Mouse (Mus musculus) erythroblast, adult 5-6 weeks (primary cell): ENCODE results near the gene Telo2. TPM values are rescaled to one million over a fixed set of nuclear protein-coding genes. Genes with fewer than 3 reads are reported as not detected.

Experiments used
- ATAC-seq: replicated peaks from 2 replicates; pipeline ENCODE4 v1.8.0; 2016; ENCODE audit warnings: moderate number of reproducible peaks, mild to moderate bottlenecking, moderate TSS enrichment, inconsistent platforms; ENCODE audit not compliant: poor library complexity, low FRiP score, severe bottlenecking
- total RNA-seq, 2 experiments: library from RNA; stranded (forward) in 1 of 2; stranded (reverse) in 1 of 2; fragments of 150-400 nt in 1 of 2; fragments of 200-764, 138-1000 nt in 1 of 2; gene quantifications; 2 replicates each; pipeline versions ENCODE4 v1.2.3 to v1.2.4; 2015 to 2017; ENCODE audit warnings: low replicate concordance in 2 of 2

The Telo2 gene
- 3.5 and 5.9 TPM in 2 replicates for total RNA-seq (2015; ENCODE audit: low replicate concordance)
- total RNA-seq (2017; ENCODE audit: low replicate concordance): 6.3 and 11.6 TPM in 2 replicates

DNA sequence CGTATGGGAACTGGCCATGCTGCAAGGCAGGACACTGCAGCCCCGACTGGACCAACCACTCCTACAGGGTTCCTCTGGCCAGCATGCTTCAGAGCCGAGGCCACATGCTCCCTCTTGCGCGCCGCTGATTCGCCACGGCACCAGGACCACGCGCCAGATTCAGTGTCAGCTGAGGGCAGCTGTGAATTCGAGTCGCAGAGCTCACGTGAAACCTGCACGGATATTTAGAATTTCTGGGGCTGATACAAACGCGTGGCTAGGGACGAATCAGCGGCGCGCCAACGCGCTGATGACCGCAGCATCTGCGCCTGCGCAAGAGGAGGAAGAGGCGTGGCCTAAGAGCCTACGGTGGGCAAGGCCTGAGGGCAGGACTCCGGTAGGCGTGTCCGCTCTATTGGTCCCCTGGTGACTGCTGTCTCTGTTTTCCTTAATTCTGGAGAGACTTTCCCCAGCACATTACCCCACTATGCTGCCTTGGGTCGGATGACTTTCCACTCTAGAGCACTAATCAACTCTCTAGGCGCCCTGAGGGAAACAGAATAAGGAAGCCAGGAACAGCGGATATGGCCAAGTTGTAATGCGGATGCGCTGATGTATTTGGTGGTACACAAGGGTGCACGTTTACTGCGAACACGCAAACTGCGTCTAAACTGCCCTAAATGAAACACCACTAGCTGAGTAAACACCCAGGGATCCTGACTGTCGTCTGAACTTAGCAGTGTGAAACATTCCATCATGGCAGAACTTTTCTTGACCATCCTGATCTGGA, at the start of gene Telo2:
Gene Telo2 (minus strand): TSS at position 304 of the 769 bp plus-strand sequence.
- peak; percentile 94 for ATAC-seq

DNA sequence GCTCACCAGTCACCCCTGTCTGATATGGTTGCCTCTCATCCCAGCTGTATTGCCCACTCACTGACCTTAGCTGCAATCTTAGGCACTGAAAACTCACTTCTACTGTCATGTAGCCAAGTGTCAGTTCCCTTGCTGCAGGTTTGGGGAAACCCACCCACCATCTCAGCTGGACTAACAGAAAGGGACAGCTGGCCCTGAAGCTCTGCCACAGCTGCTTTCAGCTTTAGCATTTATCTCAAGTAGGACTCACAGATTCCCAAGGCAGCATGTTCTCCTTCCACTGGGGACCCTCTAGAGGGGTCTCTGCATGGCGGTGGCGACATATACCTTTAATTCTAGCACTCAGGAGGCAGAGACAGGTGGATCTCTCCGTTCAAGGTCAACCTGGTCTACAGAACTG, 49.0 kb upstream of the Telo2 start:
- ATAC-seq: no peak

DNA sequence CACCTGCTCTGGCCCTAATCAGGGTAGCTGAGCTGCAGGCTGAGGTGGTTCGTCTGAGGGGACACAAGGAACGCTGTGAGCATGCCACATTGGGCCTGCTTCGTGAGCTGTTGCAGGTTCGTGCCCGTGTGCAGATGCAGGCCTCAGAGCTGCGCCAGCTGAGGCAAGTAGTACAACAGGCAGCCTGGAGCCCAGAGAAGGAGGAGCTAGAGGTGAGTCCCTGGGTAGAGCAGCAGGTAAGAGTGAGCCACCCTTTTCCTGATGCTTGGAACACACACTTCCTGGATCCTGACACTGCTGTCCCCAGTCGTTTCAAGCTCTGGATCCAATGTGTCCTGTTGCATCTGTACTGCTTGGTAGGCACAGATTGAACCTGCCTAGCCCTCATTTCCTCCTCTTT, 47.6 kb upstream of the Telo2 start:
- no peak for ATAC-seq

DNA sequence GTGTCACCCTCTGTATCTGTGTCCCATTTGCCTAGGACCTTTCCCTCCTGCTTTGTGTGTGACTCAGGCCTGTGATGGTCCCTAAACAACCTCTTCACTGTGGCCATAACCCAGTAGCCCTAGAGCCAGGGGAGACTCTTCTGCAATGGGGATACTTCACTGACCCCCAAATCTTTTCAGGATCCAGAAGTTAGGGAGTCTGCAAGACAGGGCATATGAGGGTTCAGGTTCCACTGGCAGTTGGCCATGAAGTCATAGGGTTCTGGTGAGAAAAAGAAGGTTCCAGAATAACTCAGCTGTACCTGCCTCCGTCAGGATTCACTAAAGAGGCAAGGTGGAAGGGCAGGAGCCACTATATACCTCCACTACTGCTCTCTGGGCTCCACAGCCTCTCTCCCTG, 46.4 kb upstream of the Telo2 start, which contains the start of gene Ccdc154:
Gene Ccdc154 (plus strand): TSS at position 301 of the 400 bp plus-strand sequence.
- no peak for ATAC-seq

DNA sequence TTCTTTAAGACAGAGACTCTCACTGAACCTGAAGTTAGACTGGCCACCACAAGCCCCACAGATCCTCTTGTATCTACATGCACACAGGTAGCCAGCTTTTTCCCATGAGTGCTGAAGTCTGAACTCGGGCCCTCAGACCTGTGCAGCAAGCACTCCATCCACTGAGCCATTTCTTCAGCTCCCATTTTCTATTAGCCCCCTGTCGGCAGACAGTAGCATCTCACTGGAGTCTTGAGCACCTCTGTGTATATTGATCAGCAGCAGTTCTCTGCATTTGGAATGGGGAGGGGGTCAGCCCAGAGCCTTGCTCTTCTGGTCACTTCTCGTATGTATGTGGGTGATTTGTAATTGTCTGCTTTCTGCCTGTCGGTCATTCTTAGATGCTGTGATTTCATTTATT, 24.2 kb upstream of the Telo2 start:
- peak; percentile 60; the same call in 1 of the 2 replicates for ATAC-seq

DNA sequence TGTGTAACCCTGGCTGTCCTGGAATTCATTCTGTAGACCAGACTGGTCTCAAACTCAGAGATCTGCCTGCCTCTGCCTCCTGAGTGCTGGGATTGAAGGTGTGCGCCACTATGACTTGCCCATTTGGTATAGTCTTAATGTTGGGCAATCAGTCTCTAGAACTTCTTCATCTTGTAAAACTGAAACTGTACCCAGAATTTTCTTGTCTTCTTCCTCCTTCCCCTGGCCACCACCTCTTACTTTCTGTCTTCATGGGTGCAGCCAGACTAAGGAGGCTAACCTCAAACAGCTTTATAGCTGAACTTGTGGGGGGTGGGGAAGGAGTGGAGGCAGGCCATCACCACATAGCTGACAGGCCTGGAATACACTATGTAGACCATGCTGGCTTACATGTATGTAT, 23.0 kb upstream of the Telo2 start:
- no peak for ATAC-seq

DNA sequence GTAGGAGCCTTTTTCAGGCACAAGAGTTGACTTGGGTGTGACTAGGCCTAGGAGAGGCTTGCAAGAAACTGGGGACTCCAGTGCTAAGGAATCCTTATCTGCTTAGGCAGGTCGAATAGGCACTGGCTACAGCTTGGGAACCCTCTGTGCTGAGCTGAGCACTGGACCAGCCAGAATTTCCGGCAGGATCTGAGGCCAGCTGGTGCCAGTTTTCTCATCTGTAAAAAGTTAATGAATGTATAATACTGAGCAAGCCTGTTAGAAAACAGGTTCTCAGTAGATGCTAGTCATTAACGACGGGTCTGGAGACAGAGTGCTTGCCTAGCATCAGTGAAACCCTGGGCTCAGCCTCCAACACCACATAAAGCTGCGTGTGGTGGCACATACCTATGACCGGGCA, 19.9 kb upstream of the Telo2 start:
- no peak for ATAC-seq

DNA sequence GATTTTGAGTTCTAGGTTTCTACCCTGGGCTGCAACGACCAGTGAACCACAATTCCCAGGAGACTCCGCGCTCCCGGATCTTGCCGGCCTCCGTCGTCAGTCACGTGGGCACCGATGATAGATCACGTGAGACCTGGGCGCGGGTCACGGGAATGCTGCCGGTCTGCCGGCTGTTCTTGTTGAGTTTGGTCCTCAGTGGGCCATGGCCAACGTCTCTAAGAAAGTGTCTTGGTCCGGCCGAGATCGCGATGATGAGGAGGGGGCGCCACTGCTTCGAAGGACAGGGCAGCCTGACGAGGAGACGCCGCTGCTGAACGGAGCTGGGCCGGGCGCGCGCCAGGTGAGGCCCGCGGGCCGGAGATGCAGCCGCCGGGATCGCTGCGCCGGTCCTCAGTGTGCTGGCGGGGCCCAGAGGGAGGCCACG, 17.5 kb upstream of the Telo2 start, which contains the start of gene Clcn7:
Gene Clcn7 (plus strand): TSS at position 117 of the 424 bp plus-strand sequence.
- ATAC-seq: peak; percentile 98

DNA sequence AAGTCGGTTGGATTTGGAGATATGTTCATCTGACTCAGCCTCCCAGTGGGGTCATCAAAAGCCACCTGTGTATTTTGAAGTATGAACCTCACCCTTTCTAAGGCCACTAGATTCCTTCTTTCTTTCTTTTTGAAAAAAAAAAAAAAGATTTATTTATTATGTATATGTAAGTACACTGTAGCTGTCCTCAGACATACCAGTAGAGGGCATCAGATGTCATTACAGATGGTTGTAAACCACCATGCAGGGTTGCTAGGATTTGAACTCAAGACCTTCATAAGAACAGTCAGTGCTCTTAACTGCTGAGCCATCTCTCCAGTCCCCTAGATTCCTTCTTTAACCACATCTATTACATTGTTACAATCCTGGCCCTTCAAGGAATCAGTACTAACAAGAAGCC, 14.3 kb upstream of the Telo2 start:
- no peak for ATAC-seq

DNA sequence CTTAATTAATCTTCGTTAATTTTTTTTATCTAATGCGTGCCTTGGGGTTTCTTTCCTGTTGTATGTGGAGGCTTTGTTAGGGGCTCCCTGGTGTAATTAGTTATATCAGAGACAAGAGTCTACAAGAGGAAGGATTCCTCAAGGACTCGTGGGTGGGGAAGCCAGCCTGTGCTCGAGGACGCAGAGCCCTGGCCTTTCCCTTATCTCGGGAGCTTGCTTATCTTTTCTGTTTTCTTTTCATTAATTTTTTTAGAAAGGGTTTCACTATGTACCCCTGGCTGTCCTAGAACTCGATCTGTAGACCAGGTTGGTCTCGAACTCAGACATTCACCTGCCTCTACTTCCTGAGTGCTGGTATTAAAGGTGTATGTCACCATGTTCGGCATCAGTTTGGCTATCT, 11.9 kb upstream of the Telo2 start:
- peak; percentile 42 for ATAC-seq

DNA sequence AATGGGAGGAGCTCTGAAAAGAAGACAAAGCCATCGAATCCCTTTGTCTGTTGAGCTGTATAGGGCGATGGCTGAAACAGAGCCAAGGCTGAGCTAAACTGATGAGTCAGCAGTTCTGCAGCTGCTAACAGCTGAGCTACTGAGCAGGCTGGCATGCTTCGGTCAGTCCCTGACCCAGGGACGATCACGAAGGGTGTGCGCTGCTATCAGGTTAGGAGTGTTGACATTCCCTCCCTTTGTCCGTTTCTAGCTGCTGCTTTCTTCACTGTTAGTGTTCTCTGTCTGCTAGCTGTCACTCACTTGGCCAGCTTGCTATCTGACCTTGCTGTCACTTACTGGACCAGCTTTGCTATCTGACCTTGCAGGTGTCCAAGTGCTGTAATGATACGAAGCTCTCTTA, 11.3 kb upstream of the Telo2 start:
- ATAC-seq: peak; percentile 85

DNA sequence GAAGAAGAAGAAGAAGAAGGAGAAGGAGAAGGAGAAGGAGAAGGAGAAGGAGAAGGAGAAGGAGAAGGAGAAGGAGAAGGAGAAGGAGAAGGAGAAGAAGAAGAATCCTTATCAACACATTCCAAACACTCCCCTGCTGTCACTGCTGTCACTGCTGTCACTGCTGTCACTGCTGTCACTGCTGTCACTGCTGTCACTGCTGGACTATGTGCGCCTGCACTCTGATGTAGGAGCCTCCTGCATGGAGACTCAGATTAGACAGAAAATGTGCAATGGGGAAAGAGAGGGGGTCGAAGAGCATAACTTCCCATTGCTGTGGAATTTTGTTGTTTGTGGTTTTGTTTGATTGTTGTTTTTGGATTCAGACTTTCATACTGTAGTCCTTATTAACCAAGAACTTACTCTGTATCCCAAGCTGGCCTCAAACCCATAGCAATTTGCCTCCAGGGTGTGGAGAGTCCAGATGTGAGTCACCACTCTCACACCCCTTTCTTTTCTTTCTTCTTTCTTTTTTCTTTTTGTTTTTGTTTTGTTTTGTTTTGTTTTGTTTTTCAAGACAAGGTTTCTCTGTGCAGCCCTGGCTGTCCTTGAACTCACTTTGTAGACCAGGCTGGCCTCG, 9.8 kb upstream of the Telo2 start:
- 0 out of 2 replicates have a peak, but pooled peaks have one; percentile 30 for ATAC-seq

DNA sequence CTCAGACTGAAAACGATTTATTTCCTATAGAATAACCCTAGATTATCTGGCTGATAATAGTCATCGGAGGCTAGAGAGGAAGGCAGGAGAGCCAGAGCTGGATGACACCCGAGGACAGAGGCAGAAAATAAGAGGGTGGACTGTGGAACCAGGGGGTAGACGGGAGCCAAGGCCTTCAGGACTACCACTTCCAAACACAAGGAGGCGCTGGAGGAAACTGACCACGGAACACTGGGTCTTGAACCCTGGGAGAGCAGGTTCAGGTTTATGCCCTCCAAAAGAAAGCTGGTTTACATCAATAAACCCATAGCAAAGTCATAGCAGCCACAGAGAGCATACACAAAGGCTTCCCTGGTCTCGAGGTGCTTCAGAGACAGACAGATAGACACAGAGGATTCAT, 8.2 kb upstream of the Telo2 start:
- ATAC-seq: 0 out of 2 replicates have a peak, but pooled peaks have one; percentile 26

DNA sequence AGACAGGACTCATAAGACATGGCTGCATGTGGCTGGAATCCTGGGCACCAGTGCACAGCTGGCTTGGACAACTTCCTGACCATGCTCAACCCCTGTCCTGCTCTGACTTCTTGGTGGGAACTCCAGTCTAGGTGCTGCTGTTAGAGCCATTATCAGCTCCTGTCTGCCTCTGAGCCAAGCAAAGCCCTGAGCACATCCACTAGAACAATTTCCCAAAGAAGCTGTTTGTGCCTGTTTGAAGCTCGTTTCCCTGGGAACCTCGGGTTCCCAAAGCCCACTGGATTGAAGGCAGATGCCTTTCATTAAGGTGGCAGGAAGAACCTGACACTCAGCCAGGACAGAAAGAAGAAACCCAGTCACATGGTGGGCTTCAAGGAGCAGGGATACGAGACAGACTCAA, 4.6 kb upstream of the Telo2 start, which contains the start of gene Ptx4:
Gene Ptx4 (plus strand): TSS at position 355 of the 400 bp plus-strand sequence.
- ATAC-seq: no peak

DNA sequence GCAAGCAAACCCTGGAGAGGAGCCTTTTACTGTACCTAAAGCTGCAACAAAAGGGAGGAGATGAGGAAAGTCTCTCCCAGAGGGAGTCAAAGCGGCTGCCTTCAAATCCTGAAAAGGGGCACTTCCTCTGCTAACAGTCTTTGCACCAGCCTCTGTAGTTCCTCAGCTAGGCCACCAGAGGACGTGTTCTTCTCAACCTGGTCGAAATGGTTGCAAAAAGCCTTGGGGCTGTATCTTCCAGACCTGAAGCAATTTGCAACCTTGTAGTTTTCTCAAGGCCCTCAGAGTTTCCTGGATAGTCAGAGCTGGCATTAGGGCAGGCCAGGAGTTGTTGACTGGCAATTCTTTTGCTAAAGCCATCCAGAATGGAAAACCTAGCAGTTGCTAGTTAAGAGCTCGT, 1.5 kb upstream of the Telo2 start:
- no peak for ATAC-seq

DNA sequence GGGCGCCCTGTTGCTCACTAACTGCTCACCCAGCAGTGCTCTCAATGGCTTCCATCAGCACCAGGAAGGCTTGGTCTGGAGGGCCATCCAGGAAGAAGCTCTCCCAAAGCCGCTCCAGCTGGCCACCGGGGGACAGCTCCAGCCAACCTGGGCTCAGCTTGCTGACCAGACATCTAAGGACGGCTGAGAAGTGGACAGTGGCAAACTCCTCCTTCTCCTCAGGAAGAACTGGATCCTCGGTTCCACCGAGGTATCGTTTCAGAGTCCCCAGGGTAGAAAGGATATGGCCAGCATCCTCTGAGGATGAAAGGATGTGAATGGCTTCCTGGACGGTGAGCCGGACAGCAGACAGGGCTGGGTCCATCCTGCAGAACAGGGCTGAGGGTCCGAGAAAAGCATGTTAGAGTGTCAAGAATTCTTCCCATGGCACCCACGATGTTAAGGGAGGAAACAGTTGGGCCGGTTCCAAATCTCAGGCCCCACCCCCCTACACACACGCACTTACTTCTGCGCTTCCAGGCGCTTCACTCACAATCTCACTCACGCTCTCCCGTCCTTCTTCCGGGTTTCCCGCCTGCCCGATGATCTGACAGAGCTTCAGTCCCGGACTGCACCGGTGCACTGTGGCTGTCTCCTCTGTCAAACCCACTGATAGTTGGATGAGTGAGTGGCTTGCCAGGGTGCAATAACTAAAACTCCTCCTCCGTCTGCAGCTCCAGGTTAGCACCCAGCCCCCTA, 690 bp downstream of the Telo2 start:
- ATAC-seq: peak; percentile 75

DNA sequence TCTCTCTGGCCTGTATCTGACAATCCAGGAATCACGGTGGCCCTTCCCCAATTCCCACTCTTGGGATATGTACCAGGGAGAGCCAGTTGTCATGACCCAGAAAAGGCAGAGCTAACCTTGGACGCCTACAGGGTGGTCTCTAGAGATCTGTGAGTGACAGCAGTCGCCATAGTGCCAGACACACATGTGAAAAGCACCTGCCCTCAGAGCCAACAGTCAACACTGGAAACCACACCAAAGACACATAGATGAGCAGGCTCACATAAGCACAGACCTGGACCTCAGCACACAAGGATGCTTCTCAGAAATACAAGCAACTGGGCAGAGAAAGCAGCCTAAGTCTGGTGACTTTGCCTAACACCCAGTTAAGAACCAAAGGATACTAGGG, 3.4 kb downstream of the Telo2 start:
- no peak for ATAC-seq

DNA sequence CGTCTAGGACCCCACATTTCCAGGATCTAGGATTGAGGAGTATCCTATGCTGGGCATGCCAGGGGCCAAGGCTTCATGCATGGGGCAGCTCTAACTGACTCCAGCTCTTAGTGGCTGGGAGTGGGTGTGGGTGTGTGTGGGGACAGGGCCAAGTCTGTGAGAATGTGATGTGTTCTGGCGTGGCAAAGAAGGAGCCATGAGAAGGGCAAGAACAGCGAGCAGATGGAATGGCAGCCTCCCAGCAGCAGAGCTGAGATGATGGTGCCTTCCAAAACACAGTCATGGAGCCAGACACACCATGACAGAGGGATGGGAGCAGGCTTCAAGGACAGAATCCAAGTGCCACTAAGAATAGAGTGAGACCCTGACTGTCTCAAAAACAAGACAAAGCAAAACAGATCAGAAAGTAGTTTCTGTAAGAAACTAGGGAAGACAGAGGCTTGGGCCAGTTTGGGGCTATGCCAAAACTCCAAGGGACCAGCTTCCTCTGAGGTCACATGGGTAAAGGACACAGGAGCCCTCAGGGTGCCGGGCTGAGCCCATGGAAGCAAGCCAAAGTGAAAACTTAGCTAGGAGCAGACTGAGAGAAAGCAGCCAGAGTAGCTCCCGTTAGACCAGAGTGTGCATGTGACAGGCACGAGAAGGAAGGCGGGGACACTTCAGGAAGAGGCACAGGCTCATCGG, 3.9 kb downstream of the Telo2 start:
- ATAC-seq: no peak

DNA sequence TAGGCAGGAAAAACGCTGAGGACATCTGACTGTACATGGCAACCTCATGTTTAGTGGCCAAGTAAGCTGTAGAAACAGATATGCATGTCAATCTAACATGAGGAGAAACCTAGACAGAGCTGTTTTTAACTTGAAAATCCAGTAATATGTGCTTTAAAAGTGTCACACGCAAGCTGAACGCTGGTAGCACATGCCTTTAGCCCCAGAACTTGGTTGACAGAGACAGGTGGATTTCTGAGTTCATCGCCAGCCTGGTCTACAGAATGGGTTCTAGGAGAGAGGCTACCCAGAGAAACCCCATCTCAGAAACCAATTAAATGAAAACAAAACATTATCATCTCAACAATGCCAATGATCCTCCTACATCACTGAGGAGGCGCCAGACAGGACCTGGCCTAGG, 4.5 kb downstream of the Telo2 start:
- ATAC-seq: no peak

DNA sequence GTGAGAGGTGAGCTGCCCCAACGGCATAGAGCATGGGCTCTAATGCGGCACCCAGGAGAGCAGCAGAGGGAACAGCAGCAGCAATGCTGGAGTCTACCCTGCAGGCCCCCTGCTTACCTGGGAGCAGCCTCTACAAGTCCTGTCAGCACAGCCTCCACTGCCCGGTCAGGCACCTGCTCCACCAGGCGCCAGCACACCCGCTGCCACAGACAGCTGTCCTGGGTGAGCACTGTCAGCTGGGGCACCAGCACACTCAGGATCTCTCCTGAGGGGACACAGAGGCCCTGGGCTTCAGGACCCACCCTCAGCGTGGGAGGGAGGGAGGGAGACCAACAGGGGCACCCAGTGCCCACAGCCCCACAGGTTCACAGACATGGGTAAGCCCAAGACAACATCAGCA, 5.2 kb downstream of the Telo2 start:
- ATAC-seq: no peak
